Mouse (Mus musculus): ENCODE data around the gene Vps9d1.
"Not testable (repeated sequence)": the region's sequence is repeated elsewhere in the genome, so short reads cannot be mapped to it uniquely, and the experiment has no call there.

Vps9d1 gene

GRCm38 (mm10) chr8:123253451-123254098, 573 bp downstream of the Vps9d1 start:
- peak; percentile 29 for DNase-seq (ENCODE audit: low spot score)

GRCm38 (mm10) chr8:123252925-123253324, 1.2 kb downstream of the Vps9d1 start:
- no peak for DNase-seq (ENCODE audit: low spot score)

- DNase-seq (ENCODE audit: low spot score): no peak
These were observed 3.2 kb downstream of the Vps9d1 start for GRCm38 (mm10) chr8:123250940-123251339.

- no peak for DNase-seq (ENCODE audit: low spot score)
These were observed 5.6 kb downstream of the Vps9d1 start for GRCm38 (mm10) chr8:123248596-123248995.

- DNase-seq (ENCODE audit: low spot score): no peak
These were observed 6.4 kb downstream of the Vps9d1 start for GRCm38 (mm10) chr8:123247748-123248147.

- no peak for DNase-seq (ENCODE audit: low spot score)
These were observed 8.6 kb downstream of the Vps9d1 start for GRCm38 (mm10) chr8:123245543-123245942.

GRCm38 (mm10) chr8:123244382-123244781, 9.8 kb downstream of the Vps9d1 start:
- DNase-seq (ENCODE audit: low spot score): no peak

- no peak for DNase-seq (ENCODE audit: low spot score)
These were observed 11.1 kb downstream of the Vps9d1 start for GRCm38 (mm10) chr8:123243053-123243452.

- DNase-seq (ENCODE audit: low spot score): no peak
These were observed 11.8 kb downstream of the Vps9d1 start for GRCm38 (mm10) chr8:123242107-123242923.

- DNase-seq (ENCODE audit: low spot score): no peak
These were observed 14.8 kb downstream of the Vps9d1 start for GRCm38 (mm10) chr8:123239398-123239797.

- peak; percentile 95 for DNase-seq (ENCODE audit: low spot score)
These were observed 18.3 kb downstream of the Vps9d1 start, which contains the start of gene Spata2l for GRCm38 (mm10) chr8:123235520-123236497. TSS of gene Spata2l (minus strand) at chr8:123236233.

GRCm38 (mm10) chr8:123234918-123235519, 19.1 kb downstream of the Vps9d1 start:
- DNase-seq (ENCODE audit: low spot score): peak; percentile 11

- no peak for DNase-seq (ENCODE audit: low spot score)
These were observed 20.4 kb downstream of the Vps9d1 start for GRCm38 (mm10) chr8:123233760-123234159.

GRCm38 (mm10) chr8:123233300-123233699, 20.8 kb downstream of the Vps9d1 start:
- no peak for DNase-seq (ENCODE audit: low spot score)

- no peak for DNase-seq (ENCODE audit: low spot score)
These were observed 21.6 kb downstream of the Vps9d1 start for GRCm38 (mm10) chr8:123232553-123232952.

GRCm38 (mm10) chr8:123231742-123232141, 22.4 kb downstream of the Vps9d1 start:
- DNase-seq (ENCODE audit: low spot score): peak; percentile 27

GRCm38 (mm10) chr8:123230326-123230725, 23.8 kb downstream of the Vps9d1 start:
- DNase-seq (ENCODE audit: low spot score): not testable (repeated sequence)

GRCm38 (mm10) chr8:123228416-123228815, 25.7 kb downstream of the Vps9d1 start:
- DNase-seq (ENCODE audit: low spot score): no peak

- DNase-seq (ENCODE audit: low spot score): peak; percentile 99
These were observed 29.6 kb downstream of the Vps9d1 start, which contains the start of gene Cdk10 for GRCm38 (mm10) chr8:123224278-123225266. TSS of gene Cdk10 (plus strand) at chr8:123224842.

- DNase-seq (ENCODE audit: low spot score): no peak
These were observed 33.2 kb downstream of the Vps9d1 start for GRCm38 (mm10) chr8:123220917-123221316.

All from embryo, embryonic 10 days (tissue).